Mouse (Mus musculus): ENCODE measurements around the gene Plekho2.

GRCm38 (mm10) chr9:65514431-65514830 is 65.4 kb downstream of the Plekho2 start:
- TF ChIP-seq POLR2A (IDR thresholded peaks at IDR 0.05; ENCODE audit: low read depth, low read length) (no peak), CTCF (conservative IDR thresholded peaks at IDR 0.05 in 1 of 2, IDR thresholded peaks at IDR 0.05 in 1 of 2; ENCODE audit: low read depth in 2 of 2, low read length in 2 of 2) (no peak), NELFE (IDR thresholded peaks at IDR 0.05; ENCODE audit: low read depth, low read length) (no peak), MXI1 (IDR thresholded peaks at IDR 0.05; ENCODE audit: low read depth, low read length) (no peak), USF2 (conservative IDR thresholded peaks at IDR 0.05; ENCODE audit: low read depth, low read length) (no peak), IRF4 (IDR thresholded peaks at IDR 0.05; ENCODE audit: low read depth, low read length) (no peak)
